Comparison of ENCODE assay signal across 16 mouse cellular contexts in the genomic region with DNA sequence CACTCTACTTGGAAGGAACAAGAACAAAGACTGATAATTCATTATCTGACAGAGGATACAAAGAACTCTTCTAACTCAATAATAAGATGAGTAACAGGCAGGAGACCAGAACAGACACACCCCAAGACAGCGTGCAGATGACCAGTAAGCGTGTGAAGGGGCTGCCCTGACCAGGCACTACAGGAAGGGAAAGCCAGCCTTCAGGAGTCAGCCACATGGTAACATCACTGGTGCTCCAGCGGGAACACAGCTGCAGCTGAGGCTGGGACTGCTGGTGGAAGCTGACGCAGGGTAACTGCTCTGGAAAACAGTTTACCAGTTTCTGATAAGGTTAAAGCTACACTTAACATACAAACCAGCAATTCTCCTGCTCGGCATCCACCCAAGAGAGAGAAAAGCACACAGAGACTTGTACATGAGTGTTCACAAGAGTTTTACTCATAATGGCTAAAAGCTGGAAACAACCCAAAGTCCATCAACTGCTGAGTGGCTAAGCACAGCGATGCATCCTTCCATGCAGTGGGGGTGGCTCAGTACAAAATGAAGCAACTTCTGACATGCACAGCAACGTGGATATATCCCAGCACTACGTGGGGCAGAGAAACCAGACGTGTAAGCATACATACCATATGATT.
A peak's percentile ranks its signal among the peaks of the same experiment; 100 is the strongest.
DNase-seq lines count a peak whose midpoint lies in the region; ATAC-seq and TF ChIP-seq lines count a peak whose summit lies in the region.
"Had no signal": no experiment of that assay in that cellular context is flagged by ENCODE, and none has a peak within 500 bp of the region (broad histone marks: within the 10 kb centered on the region; RNA-seq: fewer than 3 reads in every experiment).

No protein-coding gene starts in this region.

- H3K27me3 ChIP-seq in forebrain, embryonic 10.5 days (ENCODE audit: poor library complexity, severe bottlenecking): no peaks in the 10 kb centered on the region
- no peaks in the 10 kb centered on the region for H3K27me3 ChIP-seq in forebrain, embryonic 16.5 days (replicated peaks; ENCODE audit: control insufficient read depth, insufficient read depth, low read length)
- H3K27me3 ChIP-seq in lung, embryonic 14.5 days (ENCODE audit: insufficient read depth, low read length): no peaks in the 10 kb centered on the region
- no peaks in the 10 kb centered on the region for H3K27me3 ChIP-seq in embryonic facial prominence, embryonic 14.5 days (replicated peaks; ENCODE audit: control insufficient read depth, insufficient read depth, low read length)
- H3K27me3 ChIP-seq in neural tube, embryonic 15.5 days (replicated peaks): no peaks in the 10 kb centered on the region

- 81% methylated on average over 9 of the region's 9 CpGs for WGBS in forebrain, embryonic 10.5 days
- WGBS in forebrain, embryonic 16.5 days: 63% methylated on average over 9 of the region's 9 CpGs
- WGBS in lung, embryonic 14.5 days: 38% methylated on average over 9 of the region's 9 CpGs
- WGBS in embryonic facial prominence, embryonic 14.5 days: 45% methylated on average over 9 of the region's 9 CpGs
- WGBS in neural tube, embryonic 15.5 days: 43% methylated on average over 9 of the region's 9 CpGs

- no peak for ATAC-seq in forebrain, embryonic 16.5 days
- ATAC-seq in lung, embryonic 14.5 days (ENCODE audit: insufficient read depth): peak; percentile 70; the same call in 1 of the 2 replicates
- no peak for ATAC-seq in embryonic facial prominence, embryonic 14.5 days (ENCODE audit: low read depth)
- no peak for ATAC-seq in neural tube, embryonic 15.5 days (ENCODE audit: low FRiP score)
- ATAC-seq: intestine, embryonic 16.5 days had no signal

- H3K4me3 ChIP-seq in forebrain, embryonic 10.5 days: no peak overlapping the region
- H3K4me3 ChIP-seq in forebrain, embryonic 16.5 days (replicated peaks; ENCODE audit: low read length): no peak overlapping the region
- H3K4me3 ChIP-seq in lung, embryonic 14.5 days (ENCODE audit: low read depth, low read length): no peak overlapping the region
- H3K4me3 ChIP-seq in embryonic facial prominence, embryonic 14.5 days (ENCODE audit: low read depth, low read length): no peak overlapping the region
- no peak overlapping the region for H3K4me3 ChIP-seq in neural tube, embryonic 15.5 days (replicated peaks)
- H3K4me3 ChIP-seq in gastrocnemius, adult 2 months: no peak overlapping the region
- H3K4me3 ChIP-seq: myocyte had no signal

- H3K36me3 ChIP-seq in forebrain, embryonic 10.5 days (replicated peaks): peaks cover 13% of the 10 kb centered on the region
- H3K36me3 ChIP-seq in forebrain, embryonic 16.5 days (ENCODE audit: control insufficient read depth, insufficient read depth): no peaks in the 10 kb centered on the region
- peaks cover 6% of the 10 kb centered on the region; the same call in 1 of the 2 replicates for H3K36me3 ChIP-seq in lung, embryonic 14.5 days (ENCODE audit: insufficient read depth)
- H3K36me3 ChIP-seq in embryonic facial prominence, embryonic 14.5 days (ENCODE audit: control insufficient read depth, insufficient read depth, low read length): peaks cover 2% of the 10 kb centered on the region; the same call in 1 of the 2 replicates
- no peaks in the 10 kb centered on the region for H3K36me3 ChIP-seq in neural tube, embryonic 15.5 days

- peak overlapping the region; percentile 36; the same call in 1 of the 2 replicates for H3K27ac ChIP-seq in forebrain, embryonic 10.5 days
- no peak overlapping the region for H3K27ac ChIP-seq in forebrain, embryonic 16.5 days (ENCODE audit: low read length)
- peak overlapping the region; percentile 42; the same call in 1 of the 2 replicates for H3K27ac ChIP-seq in lung, embryonic 14.5 days (ENCODE audit: low read depth)
- H3K27ac ChIP-seq in embryonic facial prominence, embryonic 14.5 days (replicated peaks; ENCODE audit: low read depth, low read length): no peak overlapping the region
- H3K27ac ChIP-seq in neural tube, embryonic 15.5 days (replicated peaks): peak overlapping the region; percentile 33; the same call in 1 of the 2 replicates
- H3K27ac ChIP-seq in gastrocnemius, adult 2 months: no peak overlapping the region
- H3K27ac ChIP-seq: liver, embryonic 14.5 days had no signal

- intact Hi-C loops in gastrocnemius, adult 2 months (cut with DNase I): no loop called here

- peaks cover 54% of the 10 kb centered on the region for H3K4me1 ChIP-seq in forebrain, embryonic 10.5 days
- peaks cover 9% of the 10 kb centered on the region for H3K4me1 ChIP-seq in forebrain, embryonic 16.5 days (replicated peaks; ENCODE audit: control insufficient read depth, insufficient read depth, low read length)
- peaks cover 11% of the 10 kb centered on the region; the same call in 1 of the 2 replicates for H3K4me1 ChIP-seq in lung, embryonic 14.5 days (ENCODE audit: insufficient read depth)
- H3K4me1 ChIP-seq in embryonic facial prominence, embryonic 14.5 days (ENCODE audit: control insufficient read depth, insufficient read depth, low read length): 0 out of 2 replicates have a peak, but pooled peaks cover 14% of the 10 kb centered on the region
- peaks cover 47% of the 10 kb centered on the region for H3K4me1 ChIP-seq in neural tube, embryonic 15.5 days

- no peak overlapping the region for H3K9ac ChIP-seq in forebrain, embryonic 16.5 days (replicated peaks; ENCODE audit: low read depth, low read length)
- H3K9ac ChIP-seq in lung, embryonic 14.5 days: no peak overlapping the region
- H3K9ac ChIP-seq in embryonic facial prominence, embryonic 14.5 days (ENCODE audit: low read depth, low read length): no peak overlapping the region
- H3K9ac ChIP-seq in neural tube, embryonic 15.5 days (replicated peaks): no peak overlapping the region
- H3K9ac ChIP-seq: liver, embryonic 14.5 days had no signal

- no peak overlapping the region for H3K4me2 ChIP-seq in forebrain, embryonic 16.5 days (ENCODE audit: low read length)
- H3K4me2 ChIP-seq in lung, embryonic 14.5 days: no peak overlapping the region
- no peak overlapping the region for H3K4me2 ChIP-seq in embryonic facial prominence, embryonic 14.5 days (ENCODE audit: low read depth, low read length)
- no peak overlapping the region for H3K4me2 ChIP-seq in neural tube, embryonic 15.5 days

- no peaks in the 10 kb centered on the region for H3K9me3 ChIP-seq in forebrain, embryonic 10.5 days
- no peaks in the 10 kb centered on the region for H3K9me3 ChIP-seq in forebrain, embryonic 16.5 days (ENCODE audit: control insufficient read depth, low read length)
- no peaks in the 10 kb centered on the region for H3K9me3 ChIP-seq in lung, embryonic 14.5 days (ENCODE audit: low read depth, low read length)
- H3K9me3 ChIP-seq in embryonic facial prominence, embryonic 14.5 days (ENCODE audit: control insufficient read depth, low read length): no peaks in the 10 kb centered on the region
- no peaks in the 10 kb centered on the region for H3K9me3 ChIP-seq in neural tube, embryonic 15.5 days (replicated peaks)

- DNase-seq in forebrain, embryonic 10.5 days (ENCODE audit: extremely low spot score, low spot score): no peak
- peak; percentile 80 for DNase-seq in lung, embryonic 14.5 days
- no peak for DNase-seq in lung, postnatal 14 days
- DNase-seq in embryonic facial prominence, embryonic 14.5 days (ENCODE audit: low spot score): peak; percentile 27
- no peak for DNase-seq in gastrocnemius, adult 2 months
- DNase-seq in cerebellum, postnatal 4 days (ENCODE audit: low spot score in 2 of 2): no peak
- DNase-seq: cerebellum, postnatal 14 days; gastrocnemius, postnatal 25 days; kidney, postnatal 36 days; right cerebral cortex, postnatal 4 days; thymus, postnatal 25 days had no signal

- no peak for TF ChIP-seq CTCF in lung, embryonic 14.5 days (IDR thresholded peaks at IDR 0.05; ENCODE audit: low read depth)
- TF ChIP-seq CTCF in gastrocnemius, adult 2 months (IDR thresholded peaks at IDR 0.05): no peak

Comparison
In these comparisons a context has a peak if more than half of its experiments do, and no peak if none do; other contexts are left out.
1. DNase-seq: peak in lung, embryonic 14.5 days (single experiment) and embryonic facial prominence, embryonic 14.5 days (single experiment); none in forebrain, embryonic 10.5 days (single experiment), lung, postnatal 14 days (single experiment), gastrocnemius, adult 2 months (single experiment) and cerebellum, postnatal 4 days (0 of 2).
2. H3K27ac ChIP-seq: peak in forebrain, embryonic 10.5 days (single experiment), lung, embryonic 14.5 days (single experiment) and neural tube, embryonic 15.5 days (single experiment); none in forebrain, embryonic 16.5 days (single experiment), embryonic facial prominence, embryonic 14.5 days (single experiment) and gastrocnemius, adult 2 months (single experiment).